Mouse (Mus musculus) lung, embryonic 16.5 days (tissue): Measurements from ENCODE around the gene Ubl4b. TPM values are rescaled to one million over a fixed set of nuclear protein-coding genes. Genes with fewer than 3 reads are reported as not detected.

Experiments
- ATAC-seq: fragments of 200-750 bp; cut with Nextera tagmentation; 2 replicates; pipeline ENCODE4 v1.8.0; 2017; ENCODE audit warnings: low read depth, mild to moderate bottlenecking, moderate library complexity
- H3K27ac ChIP-seq: fragments of 300-500 bp; sonication (generic); 2 replicates; pipeline ENCODE4 v1.5.1; 2014; ENCODE audit warnings: mild to moderate bottlenecking, control low read depth, low read length
- H3K27me3 ChIP-seq: fragments of 300-500 bp; sonication (generic); 2 replicates; pipeline ENCODE4 v1.6.1; 2014; ENCODE audit warnings: low read depth, low read length, mixed read lengths; ENCODE audit not compliant: control insufficient read depth, insufficient read depth
- H3K36me3 ChIP-seq: fragments of 300-500 bp; sonication (generic); 2 replicates; pipeline ENCODE4 v1.6.1; 2014; ENCODE audit warnings: low read length; ENCODE audit not compliant: control insufficient read depth, insufficient read depth
- H3K4me1 ChIP-seq: fragments of 300-500 bp; sonication (generic); replicated peaks from 2 replicates; pipeline ENCODE4 v1.6.1; 2014; ENCODE audit warnings: low read length, mixed read lengths; ENCODE audit not compliant: control insufficient read depth, insufficient read depth
- H3K4me2 ChIP-seq: fragments of 300-500 bp; sonication (generic); 2 replicates; pipeline ENCODE4 v1.6.1; 2014; ENCODE audit warnings: low read depth, low read length, control low read depth
- H3K4me3 ChIP-seq: fragments of 300-500 bp; sonication (generic); 2 replicates; pipeline ENCODE4 v1.5.1; 2014; ENCODE audit warnings: mild to moderate bottlenecking, low read length, control low read depth
- H3K9ac ChIP-seq: fragments of 300-500 bp; sonication (generic); 2 replicates; pipeline ENCODE4 v1.6.1; 2014; ENCODE audit warnings: low read length, control low read depth
- H3K9me3 ChIP-seq: fragments of 300-500 bp; sonication (generic); 2 replicates; pipeline ENCODE4 v1.6.1; 2016; ENCODE audit warnings: low read length; ENCODE audit not compliant: control insufficient read depth
- WGBS: fragments of 180-500 bp; shearing (Covaris S2); extraction: QIAGEN DNeasy Blood & Tissue Kit; methylation state at CpG from one replicate; pipeline ENCODE4 v1.1.7; 2014; 5-methylcytosine and 5-hydroxymethylcytosine counted together
- polyA plus RNA-seq: library from polyadenylated mRNA; unstranded; fragments of >200 nt; fragmentation: Nextera tagmentation; extraction: Ambion mirVana; gene quantifications from 2 replicates; pipeline ENCODE4 v1.2.1, GENCODE M21; 2015

The Ubl4b gene
- polyA plus RNA-seq, 1 experiment from 2014 or later = not detected

- peaks cover 12% of the 10 kb centered on the region; the same call in 1 of the 2 replicates for H3K4me1 ChIP-seq
- no peaks in the 10 kb centered on the region for H3K9me3 ChIP-seq
- H3K36me3 ChIP-seq = no peaks in the 10 kb centered on the region
- no peak overlapping the region for H3K4me2 ChIP-seq
- peaks cover 70% of the 10 kb centered on the region for H3K27me3 ChIP-seq
- H3K27ac ChIP-seq = no peak overlapping the region
- 57% methylated on average over 2 of the region's 2 CpGs for WGBS
- no peak overlapping the region for H3K9ac ChIP-seq
- no peak overlapping the region for H3K4me3 ChIP-seq
- no peak for ATAC-seq
Observed at GRCm38 (mm10) chr3:107593632-107594031, 38.8 kb upstream of the Ubl4b start.

- Histone ChIP-seq H3K4me2 (no peak overlapping the region), H3K4me3 (no peak overlapping the region), H3K4me1 (peaks cover 12% of the 10 kb centered on the region; the same call in 1 of the 2 replicates), H3K9ac (no peak overlapping the region), H3K36me3 (no peaks in the 10 kb centered on the region), H3K27ac (no peak overlapping the region), H3K27me3 (peaks cover 70% of the 10 kb centered on the region), H3K9me3 (no peaks in the 10 kb centered on the region)
- ATAC-seq = no peak
- 26% methylated on average over 1 of the region's 1 CpGs for WGBS
Observed at GRCm38 (mm10) chr3:107591612-107592011, 36.7 kb upstream of the Ubl4b start.

- Histone ChIP-seq H3K9ac (no peak overlapping the region), H3K4me1 (peaks cover 5% of the 10 kb centered on the region; the same call in 1 of the 2 replicates), H3K27ac (no peak overlapping the region), H3K9me3 (no peaks in the 10 kb centered on the region), H3K27me3 (peaks cover 70% of the 10 kb centered on the region), H3K4me2 (no peak overlapping the region), H3K36me3 (no peaks in the 10 kb centered on the region), H3K4me3 (no peak overlapping the region)
- WGBS = 45% methylated on average over 6 of the region's 6 CpGs
- ATAC-seq = no peak
Observed at GRCm38 (mm10) chr3:107586504-107586903, 31.6 kb upstream of the Ubl4b start.

GRCm38 (mm10) chr3:107583893-107584292 lies 29.0 kb upstream of the Ubl4b start:
- no peak for ATAC-seq
- Histone ChIP-seq H3K9ac (no peak overlapping the region), H3K9me3 (no peaks in the 10 kb centered on the region), H3K27ac (no peak overlapping the region), H3K4me2 (no peak overlapping the region), H3K4me3 (no peak overlapping the region), H3K36me3 (no peaks in the 10 kb centered on the region), H3K27me3 (peaks cover 85% of the 10 kb centered on the region), H3K4me1 (peaks cover 5% of the 10 kb centered on the region; the same call in 1 of the 2 replicates)
- 32% methylated on average over 1 of the region's 1 CpGs for WGBS

- no peaks in the 10 kb centered on the region for H3K36me3 ChIP-seq
- peak; percentile 56; the same call in 1 of the 2 replicates for ATAC-seq
- peak overlapping the region; percentile 41 for H3K4me3 ChIP-seq
- no peak overlapping the region for H3K27ac ChIP-seq
- peaks cover 5% of the 10 kb centered on the region; the same call in 1 of the 2 replicates for H3K4me1 ChIP-seq
- H3K9ac ChIP-seq = 0 out of 2 replicates have a peak overlapping the region, but pooled peaks have one; percentile 18
- peaks cover 81% of the 10 kb centered on the region for H3K27me3 ChIP-seq
- H3K4me2 ChIP-seq = peak overlapping the region; percentile 57
- 1% methylated on average over 65 of the region's 65 CpGs for WGBS
- no peaks in the 10 kb centered on the region for H3K9me3 ChIP-seq
Observed at GRCm38 (mm10) chr3:107582875-107583767, 28.2 kb upstream of the Ubl4b start.

GRCm38 (mm10) chr3:107582130-107582874 lies 27.4 kb upstream of the Ubl4b start:
- no peak overlapping the region for H3K9ac ChIP-seq
- H3K36me3 ChIP-seq = no peaks in the 10 kb centered on the region
- no peak for ATAC-seq
- peak overlapping the region; percentile 41 for H3K4me3 ChIP-seq
- peaks cover 74% of the 10 kb centered on the region for H3K27me3 ChIP-seq
- H3K4me1 ChIP-seq = peaks cover 5% of the 10 kb centered on the region; the same call in 1 of the 2 replicates
- 3% methylated on average over 18 of the region's 18 CpGs for WGBS
- H3K4me2 ChIP-seq = peak overlapping the region; percentile 57
- H3K9me3 ChIP-seq = no peaks in the 10 kb centered on the region
- no peak overlapping the region for H3K27ac ChIP-seq

- H3K4me2 ChIP-seq = no peak overlapping the region
- H3K27ac ChIP-seq = no peak overlapping the region
- H3K4me1 ChIP-seq = peaks cover 5% of the 10 kb centered on the region; the same call in 1 of the 2 replicates
- peaks cover 64% of the 10 kb centered on the region for H3K27me3 ChIP-seq
- 8% methylated on average over 15 of the region's 15 CpGs for WGBS
- no peaks in the 10 kb centered on the region for H3K9me3 ChIP-seq
- no peak overlapping the region for H3K9ac ChIP-seq
- ATAC-seq = no peak
- H3K4me3 ChIP-seq = no peak overlapping the region
- H3K36me3 ChIP-seq = no peaks in the 10 kb centered on the region
Observed at GRCm38 (mm10) chr3:107581103-107582010, 26.5 kb upstream of the Ubl4b start.

- H3K4me1 ChIP-seq = peaks cover 5% of the 10 kb centered on the region; the same call in 1 of the 2 replicates
- no peak overlapping the region for H3K9ac ChIP-seq
- H3K27ac ChIP-seq = no peak overlapping the region
- H3K4me2 ChIP-seq = no peak overlapping the region
- no peak for ATAC-seq
- H3K4me3 ChIP-seq = no peak overlapping the region
- H3K36me3 ChIP-seq = no peaks in the 10 kb centered on the region
- H3K9me3 ChIP-seq = no peaks in the 10 kb centered on the region
- 4% methylated on average over 4 of the region's 4 CpGs for WGBS
- H3K27me3 ChIP-seq = peaks cover 45% of the 10 kb centered on the region
Observed at GRCm38 (mm10) chr3:107579466-107579865, 24.6 kb upstream of the Ubl4b start.
